Comparison of ENCODE assay signal across 8 mouse cellular contexts in the genomic region with DNA sequence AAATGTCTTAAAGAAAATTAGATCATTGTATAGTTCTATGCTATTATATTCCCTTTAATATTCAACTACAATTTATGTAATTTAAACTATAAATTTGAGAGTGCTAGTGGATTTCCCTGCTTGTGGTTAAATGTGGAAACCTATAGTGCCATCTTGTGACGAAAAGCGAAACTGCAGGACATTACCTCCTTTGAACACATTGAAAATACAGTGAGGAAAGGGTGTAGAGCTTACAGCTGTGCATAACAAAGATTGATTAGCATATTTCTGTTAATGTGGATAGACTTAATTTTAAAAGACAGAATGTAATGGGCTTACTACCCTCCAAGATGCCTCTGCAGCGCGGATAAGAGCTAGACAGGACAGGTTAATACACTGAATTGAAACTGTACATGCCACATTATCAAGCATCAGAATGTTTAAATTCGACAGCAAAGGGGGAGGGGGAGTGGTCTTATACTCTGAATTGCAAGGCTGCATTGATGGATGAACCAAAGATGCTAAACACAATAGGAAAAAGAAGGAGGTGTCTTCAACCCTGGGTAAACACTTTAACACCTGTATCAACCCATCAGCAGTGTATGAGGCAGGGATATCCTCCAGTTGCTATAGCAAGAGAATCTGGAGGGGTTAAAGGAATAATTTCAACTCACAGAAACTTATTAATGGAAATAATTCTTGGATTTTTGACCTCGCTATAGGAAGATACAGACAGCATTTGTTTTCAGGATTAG.
DNase-seq lines count a peak whose midpoint lies in the region; ATAC-seq and TF ChIP-seq lines count a peak whose summit lies in the region.

No protein-coding gene starts in this region.

- DNase-seq in heart, adult 8-10 months (ENCODE audit: low spot score) = peak; percentile 42
- DNase-seq in heart, adult 11 months = no peak
- peak; percentile 77 for DNase-seq in adipocyte (ENCODE audit: low spot score)
- DNase-seq in embryo, embryonic 10 days (ENCODE audit: low spot score) = peak; percentile 81
- DNase-seq in layer of hippocampus, adult 2 months (ENCODE audit: low spot score in 2 of 2) = peak; percentile 44 to 79
- peak; percentile 84 for DNase-seq in lung, postnatal 36 days
- peak; percentile 65 for DNase-seq in right cerebral cortex, postnatal 14 days

- TF ChIP-seq CTCF in layer of hippocampus, adult 2 months (conservative IDR thresholded peaks at IDR 0.05) = peak; percentile 97

- ATAC-seq in hematopoietic stem cell, adult 5-6 weeks (replicated peaks in 1 of 2; ENCODE audit: insufficient read depth in 1 of 2, low FRiP score in 2 of 2, low TSS enrichment in 1 of 2, low read depth in 1 of 2, poor library complexity in 2 of 2, severe bottlenecking in 2 of 2) = peak; percentile 83 to 89

- no peak overlapping the region for H3K4me3 ChIP-seq in layer of hippocampus, adult 2 months

- H3K27ac ChIP-seq in layer of hippocampus, adult 2 months = no peak overlapping the region
